Mouse (Mus musculus) mature B cell (primary cell): ENCODE results near the gene Myh4.

Experiments
- in situ Hi-C: fragments of 300-500 bp; cut with MboI; formaldehyde crosslinking; loops from 2 replicates; pipeline ENCODE4 v1.14.3; 2019

The Myh4 gene

GRCm38 (mm10) chr11:67237481-67238079 is at the start of gene Myh4:
Gene Myh4, plus strand, starts transcription at chr11:67238029.
- in situ Hi-C loops = no loop called here

GRCm38 (mm10) chr11:67190316-67190715 is 47.5 kb upstream of the Myh4 start:
- in situ Hi-C loops = no loop called here

- in situ Hi-C loops = no loop called here
These were observed 47.0 kb upstream of the Myh4 start for GRCm38 (mm10) chr11:67190814-67191213.

GRCm38 (mm10) chr11:67191496-67191895 is 46.3 kb upstream of the Myh4 start:
- in situ Hi-C loops = no loop called here

- in situ Hi-C loops = no loop called here
These were observed 38.5 kb upstream of the Myh4 start for GRCm38 (mm10) chr11:67199321-67199720.

GRCm38 (mm10) chr11:67199752-67200151 is 38.1 kb upstream of the Myh4 start, which contains the start of gene Myh1:
Gene Myh1, plus strand, starts transcription at chr11:67200052.
- in situ Hi-C loops = no loop called here

- in situ Hi-C loops = no loop called here
These were observed 33.1 kb upstream of the Myh4 start for GRCm38 (mm10) chr11:67204766-67205165.

GRCm38 (mm10) chr11:67221803-67222202 is 16.0 kb upstream of the Myh4 start:
- in situ Hi-C loops = no loop called here

- in situ Hi-C loops = no loop called here
These were observed 13.4 kb upstream of the Myh4 start for GRCm38 (mm10) chr11:67224466-67224865.

GRCm38 (mm10) chr11:67228731-67229130 is 9.1 kb upstream of the Myh4 start:
- in situ Hi-C loops = no loop called here

- in situ Hi-C loops = no loop called here
These were observed 8.7 kb upstream of the Myh4 start for GRCm38 (mm10) chr11:67229166-67229565.

- in situ Hi-C loops = no loop called here
These were observed 7.9 kb upstream of the Myh4 start for GRCm38 (mm10) chr11:67229946-67230345.

GRCm38 (mm10) chr11:67235639-67236358 is 2.0 kb upstream of the Myh4 start:
- in situ Hi-C loops = no loop called here

GRCm38 (mm10) chr11:67236799-67237198 is 1.0 kb upstream of the Myh4 start:
- in situ Hi-C loops = no loop called here

GRCm38 (mm10) chr11:67241051-67241450 is 3.2 kb downstream of the Myh4 start:
- in situ Hi-C loops = no loop called here

GRCm38 (mm10) chr11:67253691-67254090 is 15.9 kb downstream of the Myh4 start:
- in situ Hi-C loops = no loop called here

- in situ Hi-C loops = no loop called here
These were observed 19.2 kb downstream of the Myh4 start for GRCm38 (mm10) chr11:67257048-67257447.

- in situ Hi-C loops = no loop called here
These were observed 23.1 kb downstream of the Myh4 start for GRCm38 (mm10) chr11:67260956-67261355.

GRCm38 (mm10) chr11:67276601-67277174 is 38.9 kb downstream of the Myh4 start, which contains the start of gene Myh8:
Gene Myh8, plus strand, starts transcription at chr11:67277124.
- in situ Hi-C loops = no loop called here

- in situ Hi-C loops = no loop called here
These were observed 55.6 kb downstream of the Myh4 start for GRCm38 (mm10) chr11:67293440-67293839.
